Mouse (Mus musculus) liver, embryonic 14.5 days (tissue): ENCODE data around the gene Rex1bd. TPM values are rescaled to one million over a fixed set of nuclear protein-coding genes. Genes with fewer than 3 reads are reported as not detected.

Source experiments
- ATAC-seq: fragments of 200-750 bp; cut with Nextera tagmentation; 2 replicates; pipeline ENCODE4 v1.8.0; 2017; ENCODE audit warnings: moderate number of reproducible peaks, mild to moderate bottlenecking, moderate library complexity; ENCODE audit not compliant: insufficient read depth
- DNase-seq, 3 experiments: peaks; one replicate each; pipeline ENCODE4 v3.0.0-alpha.2; 2012 to 2013; ENCODE audit warnings: low read depth in 3 of 3, low spot score in 3 of 3
- H3K27ac ChIP-seq: fragments of 300-500 bp; sonication (generic); 2 replicates; pipeline ENCODE4 v1.5.1; 2014; ENCODE audit warnings: moderate library complexity, mild to moderate bottlenecking, control low read depth, inconsistent platforms
- H3K27me3 ChIP-seq: fragments of 300-500 bp; sonication (generic); 2 replicates; pipeline ENCODE4 v1.6.1; 2014; ENCODE audit warnings: mild to moderate bottlenecking, low read length, moderate library complexity; ENCODE audit not compliant: control insufficient read depth, insufficient read depth
- H3K36me3 ChIP-seq: fragments of 300-500 bp; sonication (generic); replicated peaks from 2 replicates; pipeline ENCODE4 v1.6.1; 2014; ENCODE audit warnings: low read depth; ENCODE audit not compliant: control insufficient read depth, insufficient read depth
- H3K4me1 ChIP-seq, 2 experiments: fragments of 200-500 bp in 1 of 2; fragments of 300-500 bp in 1 of 2; sonication (generic) in 1 of 2; replicated peaks; 2 replicates each; pipeline ENCODE4 v1.6.1; 2012 to 2014; ENCODE audit warnings: antibody characterized with exemption in 1 of 2, inconsistent platforms in 1 of 2, low read length in 1 of 2; ENCODE audit not compliant: control insufficient read depth in 2 of 2, insufficient read depth in 2 of 2
- H3K4me2 ChIP-seq: fragments of 300-500 bp; sonication (generic); 2 replicates; pipeline ENCODE4 v1.6.1; 2014; ENCODE audit warnings: low read depth, mild to moderate bottlenecking, control low read depth, moderate library complexity
- H3K4me3 ChIP-seq, 2 experiments: fragments of 200-500 bp in 1 of 2; fragments of 300-500 bp in 1 of 2; sonication (generic) in 1 of 2; 2 replicates each; pipeline ENCODE4 v1.5.1; 2012 to 2014; ENCODE audit warnings: low read depth in 2 of 2, low read length in 2 of 2, mild to moderate bottlenecking in 2 of 2, control low read depth in 1 of 2, inconsistent platforms in 1 of 2, moderate library complexity in 1 of 2; ENCODE audit not compliant: insufficient read depth in 1 of 2
- H3K9ac ChIP-seq: fragments of 300-500 bp; sonication (generic); replicated peaks from 2 replicates; pipeline ENCODE4 v1.6.1; 2014; ENCODE audit warnings: mild to moderate bottlenecking, control low read depth, moderate library complexity
- H3K9me3 ChIP-seq: fragments of 300-500 bp; sonication (generic); 2 replicates; pipeline ENCODE4 v1.6.1; 2016; ENCODE audit warnings: low read length, mixed read lengths; ENCODE audit not compliant: control insufficient read depth
- CTCF ChIP-seq: IDR thresholded peaks from 2 replicates; pipeline ENCODE4 v1.5.1; 2016; ENCODE audit warnings: antibody characterized with exemption, low read depth, control low read depth
- EP300 ChIP-seq: IDR thresholded peaks from 2 replicates; pipeline ENCODE4 v1.6.1; 2016; ENCODE audit warnings: antibody characterized with exemption, low read depth
- WGBS: fragments of 180-500 bp; shearing (Covaris S2); extraction: QIAGEN DNeasy Blood & Tissue Kit; methylation state at CpG from one replicate; pipeline ENCODE4 v1.1.7; 2014; ENCODE audit not compliant: insufficient replicate concordance; 5-methylcytosine and 5-hydroxymethylcytosine counted together
- polyA plus RNA-seq, 2 experiments: library from polyadenylated mRNA; depleted of rRNA in 1 of 2; stranded (reverse) in 1 of 2; unstranded in 1 of 2; fragments of >200 nt; fragmentation: Nextera tagmentation in 1 of 2; extraction: Ambion mirVana in 1 of 2; gene quantifications; 2 replicates each; pipeline versions ENCODE4 v1.2.1 to v1.2.3; 2012 to 2014

The Rex1bd gene
- polyA plus RNA-seq, 2 experiments, result 55.1 to 72.0 TPM

- Histone ChIP-seq H3K4me3 (no peak overlapping the region), H3K36me3 (no peaks in the 10 kb centered on the region), H3K4me1 (no peaks in the 10 kb centered on the region), H3K27me3 (no peaks in the 10 kb centered on the region), H3K9ac (no peak overlapping the region), H3K27ac (no peak overlapping the region), H3K4me2 (no peak overlapping the region), H3K9me3 (no peaks in the 10 kb centered on the region)
- TF ChIP-seq CTCF, result no peak
- no peak for TF ChIP-seq EP300
- 80% methylated on average over 16 of the region's 16 CpGs for WGBS
- DNase-seq, result no peak
- ATAC-seq, result no peak
Observed at GRCm38 (mm10) chr8:70461765-70462515, 44.6 kb downstream of the Rex1bd start.

DNA sequence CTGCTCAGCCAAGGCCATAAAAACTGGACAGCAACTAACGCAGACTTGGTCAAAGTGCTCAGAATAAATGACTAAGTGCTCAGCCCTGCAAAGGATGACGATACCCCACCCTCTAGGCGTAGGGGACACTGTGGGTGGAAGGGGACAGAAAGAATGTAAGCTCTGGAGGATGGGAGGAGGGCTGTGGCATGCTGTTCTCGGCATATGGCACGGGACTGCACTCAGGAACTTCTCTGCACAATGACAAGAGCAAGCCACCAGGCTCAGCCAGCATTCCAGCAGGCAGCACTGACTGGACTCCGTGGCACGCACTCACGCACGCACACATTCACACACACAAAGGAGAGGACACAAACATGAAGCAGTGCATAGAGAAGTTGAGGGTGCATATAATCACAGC lies 45.9 kb downstream of the Rex1bd start:
- WGBS, result 82% methylated on average over 9 of the region's 9 CpGs
- Histone ChIP-seq H3K9me3 (no peaks in the 10 kb centered on the region), H3K4me1 (no peaks in the 10 kb centered on the region), H3K9ac (no peak overlapping the region), H3K27me3 (no peaks in the 10 kb centered on the region), H3K4me2 (no peak overlapping the region), H3K36me3 (no peaks in the 10 kb centered on the region), H3K4me3 (no peak overlapping the region), H3K27ac (no peak overlapping the region)
- DNase-seq, result no peak
- TF ChIP-seq CTCF, result no peak
- TF ChIP-seq EP300, result no peak
- no peak for ATAC-seq

DNA sequence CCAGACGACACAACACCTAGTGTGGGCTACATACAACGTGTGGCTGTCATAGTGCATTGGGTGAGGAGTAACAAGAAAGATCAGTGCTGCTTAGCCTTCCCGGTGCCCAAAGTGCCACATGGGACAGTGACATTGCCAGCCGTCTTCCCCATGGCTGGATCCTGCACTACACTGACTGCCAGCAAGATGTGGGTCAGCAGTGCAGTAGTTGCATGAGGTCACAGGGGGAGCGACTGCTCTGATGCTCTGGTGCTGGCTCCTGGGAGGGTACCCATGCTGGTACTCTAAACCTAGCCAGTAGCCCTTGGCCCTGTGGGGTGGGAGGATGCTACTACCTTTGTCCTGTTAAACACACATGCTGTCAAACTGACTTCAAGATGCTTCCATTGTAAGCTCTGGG lies 46.4 kb downstream of the Rex1bd start:
- H3K9ac ChIP-seq, result no peak overlapping the region
- H3K9me3 ChIP-seq, result no peaks in the 10 kb centered on the region
- H3K4me1 ChIP-seq, result no peaks in the 10 kb centered on the region
- H3K27ac ChIP-seq, result no peak overlapping the region
- H3K36me3 ChIP-seq, result no peaks in the 10 kb centered on the region
- H3K4me2 ChIP-seq, result no peak overlapping the region
- no peak for DNase-seq
- H3K4me3 ChIP-seq, result no peak overlapping the region
- H3K27me3 ChIP-seq, result no peaks in the 10 kb centered on the region
- TF ChIP-seq EP300 (no peak), CTCF (no peak)
- WGBS, result 79% methylated on average over 5 of the region's 5 CpGs
- ATAC-seq, result no peak

DNA sequence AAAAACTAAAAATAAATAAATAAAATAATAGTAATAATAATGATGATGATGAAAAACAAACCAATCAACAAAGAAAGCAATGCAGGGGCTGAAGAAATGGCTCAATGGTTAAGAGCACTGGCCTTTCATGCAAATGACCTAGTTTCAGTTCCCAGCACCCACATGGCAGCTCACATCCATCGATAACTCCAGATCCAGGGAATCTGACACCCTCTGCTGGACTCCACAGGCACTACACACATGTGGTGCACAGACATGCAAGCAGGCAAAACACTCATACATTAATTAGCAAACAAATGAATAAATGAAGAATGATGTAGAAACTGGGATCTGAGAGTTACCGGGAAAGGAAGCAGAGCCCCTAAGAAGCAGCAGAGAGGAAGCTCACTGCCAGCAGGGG lies 46.9 kb downstream of the Rex1bd start:
- Histone ChIP-seq H3K9ac (no peak overlapping the region), H3K4me2 (no peak overlapping the region), H3K9me3 (no peaks in the 10 kb centered on the region), H3K4me3 (no peak overlapping the region), H3K4me1 (no peaks in the 10 kb centered on the region), H3K27ac (no peak overlapping the region), H3K36me3 (no peaks in the 10 kb centered on the region), H3K27me3 (no peaks in the 10 kb centered on the region)
- DNase-seq (no peak), ATAC-seq (no peak)
- WGBS, result 87% methylated on average over 2 of the region's 2 CpGs
- no peak for TF ChIP-seq EP300
- peak; percentile 45 for TF ChIP-seq CTCF

GRCm38 (mm10) chr8:70458462-70458861 lies 48.1 kb downstream of the Rex1bd start:
- H3K4me1 ChIP-seq, result no peaks in the 10 kb centered on the region
- no peak overlapping the region for H3K27ac ChIP-seq
- TF ChIP-seq EP300 (no peak), CTCF (no peak)
- no peak for DNase-seq
- no peak overlapping the region for H3K4me3 ChIP-seq
- no peaks in the 10 kb centered on the region for H3K36me3 ChIP-seq
- H3K4me2 ChIP-seq, result no peak overlapping the region
- H3K9ac ChIP-seq, result no peak overlapping the region
- no peaks in the 10 kb centered on the region for H3K27me3 ChIP-seq
- 68% methylated on average over 3 of the region's 3 CpGs for WGBS
- no peaks in the 10 kb centered on the region for H3K9me3 ChIP-seq
- ATAC-seq, result no peak
